Mouse (Mus musculus) layer of hippocampus, adult 9-11 months (tissue): Measurements from ENCODE around the gene Tsc2.
A peak's percentile ranks its signal among the peaks of the same experiment; 100 is the strongest.

Experiments
- DNase-seq: peaks from one replicate; pipeline ENCODE4 v3.0.0; 2022

Tsc2 gene

DNA sequence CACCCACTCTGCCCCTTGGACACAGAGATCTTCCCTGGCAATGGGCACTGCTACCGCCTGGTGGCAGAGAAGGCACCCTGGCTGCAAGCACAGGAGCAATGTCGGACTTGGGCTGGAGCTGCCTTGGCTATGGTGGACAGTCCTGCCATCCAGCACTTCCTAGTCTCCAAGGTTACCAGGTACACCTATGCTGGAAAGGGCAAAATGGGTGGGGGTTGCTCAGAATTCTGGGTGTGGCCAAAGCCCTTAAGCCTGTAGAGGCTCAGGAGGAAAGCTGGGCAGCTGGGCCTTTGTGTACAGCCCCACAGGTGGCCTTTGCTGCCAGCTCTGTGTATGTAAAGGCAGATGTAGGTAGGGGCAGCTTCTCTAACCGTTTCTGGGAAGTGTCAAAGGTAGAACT is 66.6 kb downstream of the Tsc2 start:
- no peak for DNase-seq

DNA sequence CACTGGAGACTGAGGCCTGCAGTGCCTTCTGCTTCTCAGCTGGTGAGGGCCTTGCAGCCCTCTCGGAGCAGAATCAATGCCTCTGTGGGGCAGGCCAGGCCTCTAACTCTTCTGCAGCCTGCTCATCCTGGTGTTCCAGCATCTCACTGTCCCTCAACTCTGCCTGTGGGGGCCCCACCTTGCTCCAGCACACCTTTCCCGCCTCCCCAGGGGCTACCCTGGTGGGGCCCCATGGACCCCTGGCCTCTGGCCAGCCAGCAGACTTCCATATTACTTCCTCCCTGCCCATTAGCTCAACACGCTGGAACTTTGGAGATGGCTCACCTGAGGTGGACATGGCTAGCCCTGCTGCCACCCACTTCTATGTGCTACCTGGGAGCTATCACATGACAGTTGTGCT is 67.3 kb downstream of the Tsc2 start:
- no peak for DNase-seq

DNA sequence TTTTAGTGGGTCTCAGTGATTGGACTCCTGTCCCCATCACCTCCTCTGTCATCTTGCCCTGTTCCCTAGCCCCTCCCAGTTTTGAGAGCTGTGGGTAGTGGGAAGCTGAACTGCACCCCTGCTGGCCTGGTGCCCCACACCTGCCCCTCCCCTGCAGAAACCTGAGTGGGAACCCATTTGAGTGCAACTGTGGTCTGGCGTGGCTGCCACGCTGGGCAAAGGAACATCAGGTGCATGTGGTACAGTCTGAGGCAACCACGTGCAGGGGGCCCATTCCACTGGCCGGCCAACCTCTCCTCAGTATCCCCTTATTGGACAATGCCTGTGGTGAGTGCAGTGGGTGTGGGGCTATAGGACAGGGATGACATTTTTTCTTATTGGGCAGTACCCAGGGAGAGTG is 68.0 kb downstream of the Tsc2 start:
- DNase-seq = no peak

DNA sequence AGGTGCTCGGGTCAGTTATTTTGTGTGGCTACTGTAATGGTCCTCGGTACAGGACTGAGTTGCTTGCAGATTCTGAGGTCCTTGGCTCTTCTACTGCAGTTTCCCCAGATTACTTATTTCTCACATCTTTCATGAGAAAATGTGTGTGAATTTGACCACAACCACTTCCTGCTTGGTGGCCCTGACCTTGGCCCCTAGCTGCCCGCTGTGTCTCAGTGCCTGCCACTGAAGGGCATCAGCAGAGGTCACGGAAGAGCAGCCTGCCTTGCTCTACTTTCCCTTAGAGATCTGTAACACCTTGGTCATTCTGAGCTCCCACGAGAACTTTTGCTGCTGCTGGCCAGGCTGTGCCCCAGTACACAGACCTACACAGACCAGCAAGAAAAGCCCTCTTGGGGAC is 68.8 kb downstream of the Tsc2 start:
- no peak for DNase-seq

DNA sequence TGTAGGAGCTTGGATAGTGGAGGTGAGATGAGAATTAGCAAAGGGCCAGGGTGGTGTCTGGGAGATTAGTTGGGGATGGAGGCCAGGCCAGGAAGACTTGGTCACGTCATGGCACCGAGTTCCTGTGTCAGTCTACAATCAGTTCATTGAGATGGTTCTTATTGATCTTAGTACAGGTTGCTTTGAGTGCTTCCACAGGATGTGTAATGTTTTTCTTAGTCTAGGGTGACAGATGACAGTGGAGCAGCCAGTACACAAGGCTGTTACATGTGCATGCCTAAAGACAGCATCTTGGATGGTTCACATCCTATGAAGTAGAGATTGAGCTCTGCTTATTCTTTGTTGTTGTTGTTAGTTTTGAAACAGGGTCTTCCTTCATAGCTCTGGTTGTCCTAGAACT is 70.8 kb downstream of the Tsc2 start:
- DNase-seq = no peak

DNA sequence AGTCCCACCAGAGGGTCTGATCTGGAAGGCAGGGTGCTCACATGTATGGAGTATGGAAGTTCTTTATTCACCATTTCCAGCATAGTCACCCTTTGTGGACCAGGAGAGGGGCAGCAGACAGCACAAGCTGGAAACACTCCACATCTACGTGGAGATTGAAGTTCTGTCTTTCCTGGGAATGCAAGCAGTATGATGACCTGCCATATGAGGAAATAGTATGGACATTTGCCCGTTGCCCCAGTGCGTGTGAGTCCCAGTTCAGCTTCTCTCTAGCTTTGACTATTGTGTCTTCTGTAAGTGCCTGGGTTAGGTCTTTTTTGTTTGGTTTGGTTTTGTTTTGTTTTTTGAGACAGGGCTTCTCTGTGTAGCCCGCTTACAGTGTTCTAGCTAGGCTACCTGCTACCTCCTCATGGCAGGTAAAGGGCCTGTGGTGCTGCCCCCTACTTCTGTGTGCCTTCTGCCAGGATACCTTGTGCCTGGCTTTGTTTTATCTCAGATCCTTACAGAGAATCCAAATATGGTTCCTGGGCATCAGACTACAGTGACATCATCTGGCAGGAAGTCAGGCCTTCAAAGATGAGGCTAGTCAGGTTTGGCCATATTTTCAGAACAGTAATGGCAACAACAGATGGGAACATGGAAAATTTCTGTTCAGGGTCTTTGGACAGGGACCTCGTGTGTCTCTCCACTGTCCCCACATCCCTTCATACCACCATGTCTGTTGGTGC is 72.0 kb downstream of the Tsc2 start:
- DNase-seq = no peak

DNA sequence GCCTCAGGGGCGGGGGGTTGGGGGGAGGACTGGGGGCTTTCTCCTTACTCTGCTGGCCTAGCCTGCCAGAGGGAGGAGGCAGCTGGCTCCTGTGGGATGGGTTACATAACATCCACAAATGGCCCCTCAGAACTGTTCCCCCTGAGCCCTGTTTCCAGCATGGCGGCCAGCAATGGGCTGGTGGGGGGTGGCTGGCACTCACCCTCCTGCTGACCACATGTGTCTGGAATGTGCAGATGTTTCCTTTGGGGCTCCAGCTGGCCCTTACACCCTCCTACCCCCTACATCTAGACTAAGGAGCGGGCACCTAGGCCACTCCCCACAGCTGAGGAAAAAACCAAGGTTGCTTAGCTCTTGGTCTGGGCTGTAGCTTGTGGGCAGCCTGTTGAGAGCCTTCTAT is 73.3 kb downstream of the Tsc2 start:
- DNase-seq = no peak

DNA sequence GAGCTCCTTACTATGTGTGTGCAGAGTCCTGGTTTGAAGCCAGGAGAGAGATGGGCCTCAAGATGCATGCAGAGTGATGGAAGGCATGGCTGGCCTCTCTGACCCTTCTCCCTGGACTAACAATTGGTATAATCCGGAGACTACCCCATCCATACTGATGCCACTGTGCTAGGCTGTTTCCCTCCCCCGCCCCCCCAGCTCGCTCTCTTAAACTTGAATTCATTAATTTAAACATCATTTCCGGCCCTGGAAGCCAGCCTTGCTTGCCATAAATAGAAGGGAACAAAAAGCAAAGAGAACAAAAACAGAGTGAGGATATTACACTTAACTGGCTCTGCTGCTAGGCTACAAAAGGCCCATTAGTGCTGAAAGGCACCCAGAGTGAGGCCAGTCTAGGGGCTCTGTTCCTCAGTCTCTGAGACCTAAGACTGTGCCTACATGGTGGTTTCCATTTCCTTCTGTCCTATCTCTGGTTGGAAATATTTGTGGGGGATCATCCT is 73.8 kb downstream of the Tsc2 start:
- no peak for DNase-seq

DNA sequence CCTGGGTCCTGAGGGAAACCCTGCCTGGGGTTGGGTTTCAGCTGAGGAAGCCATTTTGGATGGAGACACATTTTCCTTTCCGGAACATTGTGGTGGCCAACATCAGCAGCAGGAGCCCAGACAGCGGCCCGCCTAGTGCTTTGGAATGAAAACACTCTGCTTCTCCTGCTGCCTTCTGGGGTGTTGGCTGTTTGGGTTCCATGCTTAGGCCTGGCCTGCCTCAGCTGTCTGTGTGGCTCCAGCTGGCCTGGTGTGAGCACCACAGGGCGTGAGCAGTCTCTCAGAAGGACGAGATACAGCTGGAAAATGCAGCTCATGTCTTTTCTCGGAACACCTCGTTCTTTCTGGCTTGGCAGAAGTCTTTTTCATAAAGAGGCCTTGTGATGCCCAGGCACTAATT is 75.3 kb downstream of the Tsc2 start:
- no peak for DNase-seq

DNA sequence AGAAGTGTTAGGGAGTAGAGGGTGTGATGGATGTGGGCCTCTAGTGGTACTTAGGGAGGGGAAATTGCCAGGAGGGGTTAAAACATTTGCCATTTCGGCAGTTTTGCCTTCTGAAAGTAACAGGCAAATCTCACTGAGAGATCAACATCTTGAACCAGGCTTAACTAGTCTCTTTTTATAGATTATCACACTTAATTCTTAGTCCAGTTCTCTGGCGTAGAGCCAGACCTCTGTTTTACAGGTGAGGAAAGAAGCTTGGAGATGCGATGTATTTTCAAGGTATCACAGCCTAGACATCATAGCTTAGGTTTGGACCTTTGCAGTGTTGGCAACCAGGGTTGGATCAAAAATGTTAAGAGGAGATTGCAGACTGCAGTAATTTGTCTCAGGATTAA is 81.4 kb downstream of the Tsc2 start:
- no peak for DNase-seq

DNA sequence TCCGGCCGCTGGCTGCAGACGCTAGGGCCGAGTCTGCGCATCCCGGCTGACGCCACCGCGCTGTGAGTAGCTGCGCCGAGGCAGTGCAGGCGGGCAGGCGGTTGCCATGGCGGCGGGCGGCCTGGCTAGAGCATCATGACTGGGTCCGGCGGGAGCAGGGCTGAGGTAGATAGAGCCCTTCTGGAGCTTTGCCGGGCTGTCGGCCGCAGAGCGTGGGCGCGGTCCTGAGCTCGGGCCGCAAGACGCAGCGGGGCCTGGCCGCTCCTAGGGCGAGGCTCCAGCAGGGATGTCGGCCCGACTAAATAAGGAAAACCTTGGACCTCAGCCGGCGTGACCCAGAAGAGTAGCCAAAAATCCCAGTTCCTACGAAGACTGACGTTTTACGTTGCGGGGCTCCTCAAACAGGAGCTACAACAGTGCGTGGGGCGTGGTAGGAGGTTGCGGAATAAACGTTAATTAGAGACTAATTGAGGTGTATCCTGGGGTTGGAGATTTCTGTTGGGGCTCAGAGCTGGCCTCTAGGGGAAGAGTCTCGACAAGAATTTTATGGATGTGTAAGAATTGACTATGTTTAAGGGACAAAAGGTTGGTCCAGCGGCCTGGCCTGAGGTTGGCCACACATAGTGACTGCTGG is 81.9 kb downstream of the Tsc2 start:
- peak; percentile 83 for DNase-seq

DNA sequence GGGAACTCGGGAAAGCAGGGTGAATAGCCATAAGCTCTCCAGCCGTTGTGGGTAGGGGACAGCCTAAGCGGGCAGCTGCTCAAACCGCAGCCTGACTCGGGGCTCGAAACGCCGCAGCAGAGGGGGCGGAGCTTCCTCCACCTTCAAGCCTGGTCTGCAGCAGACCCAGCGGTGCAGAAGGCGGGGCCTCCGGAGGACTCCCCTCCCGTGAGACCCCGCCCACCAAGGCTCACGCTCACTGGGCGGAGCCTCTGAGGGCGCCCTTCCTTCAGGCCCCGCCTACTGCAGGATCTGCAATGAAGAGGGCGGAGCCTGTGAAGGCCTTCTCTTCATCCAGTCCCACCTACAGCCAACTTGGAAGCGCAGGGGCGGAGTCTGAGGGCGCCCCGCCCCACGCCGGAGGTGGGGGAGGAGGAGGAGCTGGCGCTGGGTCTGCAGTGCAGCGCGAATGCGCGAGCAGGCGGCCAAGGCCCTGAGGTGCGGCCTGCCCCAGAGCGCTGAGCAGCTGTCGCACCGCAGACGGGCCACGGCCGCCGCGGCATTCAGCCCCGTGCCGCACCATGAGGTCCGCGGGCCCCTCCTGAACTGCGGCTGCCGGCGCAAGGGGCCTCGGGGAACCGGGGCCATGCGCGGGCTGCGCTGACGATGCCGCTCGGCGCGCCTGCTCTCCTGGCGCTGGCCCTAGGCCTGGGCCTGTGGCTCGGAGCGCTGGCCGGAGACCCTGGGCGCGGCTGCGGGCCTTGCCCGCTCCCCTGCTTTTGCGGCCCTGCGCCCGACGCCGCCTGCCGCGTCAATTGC is 82.6 kb downstream of the Tsc2 start, which contains the start of gene Pkd1:
TSS of gene Pkd1 (plus strand) at position 217 of the 798 bp plus-strand sequence.
- peak; percentile 100 for DNase-seq

DNA sequence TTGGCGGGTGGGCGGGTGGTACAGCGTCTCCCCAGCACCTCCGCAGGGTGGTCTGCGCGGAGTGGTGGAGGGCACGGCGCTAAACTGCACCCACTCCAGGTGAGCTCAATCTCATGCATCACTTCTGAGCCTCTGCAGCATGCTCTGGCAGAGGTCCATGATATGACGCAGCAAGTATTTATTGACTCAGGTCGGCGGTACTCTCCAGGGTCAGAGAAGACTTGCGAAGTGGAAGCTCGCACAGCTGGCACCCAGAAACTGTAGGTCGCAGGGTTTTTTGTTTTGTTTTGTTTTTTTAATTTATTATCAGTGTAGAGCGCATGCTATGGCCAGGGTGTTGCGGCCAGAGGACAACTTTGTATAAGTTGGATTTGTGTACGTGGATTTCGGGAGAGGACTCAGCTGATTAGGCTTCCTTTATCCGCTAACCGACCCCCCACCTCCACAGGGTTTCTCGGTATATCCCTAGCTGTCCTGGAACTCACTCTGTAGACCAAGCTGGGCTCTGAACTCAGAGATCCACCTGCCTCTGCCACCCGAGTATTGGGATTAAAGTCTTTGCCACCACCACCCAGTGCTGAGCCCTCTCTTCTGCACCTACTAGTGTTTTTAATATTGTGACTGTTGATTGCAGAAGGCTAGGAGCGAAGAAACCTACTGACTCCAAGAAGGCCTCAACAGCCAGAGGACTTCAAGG is 83.4 kb downstream of the Tsc2 start:
- peak; percentile 67 for DNase-seq

DNA sequence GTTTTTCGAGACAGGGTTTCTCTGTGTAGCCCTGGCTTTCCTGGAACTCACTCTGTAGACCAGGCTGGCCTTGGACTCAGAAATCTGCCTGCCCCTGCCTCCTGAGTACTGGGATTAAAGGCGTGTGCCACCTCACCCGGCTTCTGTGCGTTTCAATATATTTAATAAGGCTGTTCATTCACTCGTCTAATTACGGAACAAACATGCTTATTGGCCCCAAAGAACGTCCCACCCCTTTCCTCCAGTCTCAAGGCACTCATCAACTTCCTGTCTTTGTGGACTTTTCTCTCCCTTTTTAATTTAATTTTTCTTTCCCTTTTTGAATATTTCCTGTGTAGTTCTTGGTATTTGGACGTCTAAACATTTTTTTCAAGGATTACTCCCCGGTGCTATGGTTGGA is 84.0 kb downstream of the Tsc2 start:
- no peak for DNase-seq

DNA sequence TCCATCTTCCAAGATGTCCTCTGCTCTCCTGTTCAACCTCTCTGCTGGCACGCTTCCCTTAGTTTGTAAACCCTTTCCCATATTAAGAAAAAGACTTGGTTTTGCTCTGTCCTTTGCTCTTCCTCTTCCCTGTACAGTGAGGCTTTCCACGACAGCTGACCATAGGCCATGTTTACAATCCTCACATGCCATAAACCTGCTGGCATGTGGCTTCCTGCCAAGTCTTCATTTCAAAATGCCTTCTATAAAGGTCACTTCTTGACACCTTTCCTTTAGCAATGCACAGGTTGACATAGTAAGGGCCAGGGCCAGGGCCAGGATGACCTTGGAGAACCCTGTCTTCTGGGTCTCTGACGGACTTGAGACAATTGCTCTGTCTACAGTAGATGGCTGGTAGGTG is 86.2 kb downstream of the Tsc2 start:
- no peak for DNase-seq
